In genomic region chr12:107752587-107752986, GRCm38 (mm10) we compare ENCODE assay signal across 11 mouse cellular contexts.
DNase-seq lines count a peak whose midpoint lies in the region; ATAC-seq and TF ChIP-seq lines count a peak whose summit lies in the region.
"Had no signal": no experiment of that assay in that cellular context is flagged by ENCODE, and none has a peak within 500 bp of the region (broad histone marks: within the 10 kb centered on the region; RNA-seq: fewer than 3 reads in every experiment).

No protein-coding gene starts in this region.

- peaks cover 55% of the 10 kb centered on the region for H3K4me1 ChIP-seq in hindbrain, embryonic 10.5 days (replicated peaks)
- H3K4me1 ChIP-seq in hindbrain, embryonic 16.5 days (ENCODE audit: control insufficient read depth, insufficient read depth, low read depth, low read length) = no peaks in the 10 kb centered on the region
- H3K4me1 ChIP-seq in embryonic fibroblast, embryonic 13.5 days (ENCODE audit: control insufficient read depth, insufficient read depth, low read length) = peaks cover 13% of the 10 kb centered on the region
- no peaks in the 10 kb centered on the region for H3K4me1 ChIP-seq in stomach, postnatal 0 days (replicated peaks; ENCODE audit: control insufficient read depth, insufficient read depth)

- TF ChIP-seq EP300 in stomach, postnatal 0 days (optimal IDR thresholded peaks at IDR 0.05) = no peak

- no peak for ATAC-seq in hindbrain, embryonic 16.5 days
- no peak for ATAC-seq in stomach, postnatal 0 days (ENCODE audit: low FRiP score, low TSS enrichment)
- ATAC-seq in granulocyte monocyte progenitor cell, adult 5-6 weeks (replicated peaks; ENCODE audit: poor library complexity, severe bottlenecking) = no peak

- no peak overlapping the region for H3K4me2 ChIP-seq in hindbrain, embryonic 16.5 days (ENCODE audit: low read length)
- H3K4me2 ChIP-seq in stomach, postnatal 0 days (replicated peaks; ENCODE audit: low read depth) = no peak overlapping the region
- H3K4me2 ChIP-seq: hindbrain, embryonic 12.5 days; neural tube, embryonic 13.5 days had no signal

- H3K27me3 ChIP-seq in hindbrain, embryonic 10.5 days (ENCODE audit: insufficient read depth, poor library complexity, severe bottlenecking) = peaks cover 3% of the 10 kb centered on the region; the same call in 1 of the 2 replicates
- H3K27me3 ChIP-seq in hindbrain, embryonic 16.5 days (replicated peaks; ENCODE audit: control insufficient read depth, insufficient read depth, low read length) = no peaks in the 10 kb centered on the region
- no peaks in the 10 kb centered on the region for H3K27me3 ChIP-seq in stomach, postnatal 0 days (ENCODE audit: control insufficient read depth, insufficient read depth, low read length)
- H3K27me3 ChIP-seq: neural tube, embryonic 13.5 days had no signal

- 48% methylated on average over 8 of the region's 8 CpGs for WGBS in hindbrain, embryonic 10.5 days
- 39% methylated on average over 8 of the region's 8 CpGs for WGBS in hindbrain, embryonic 16.5 days
- WGBS in stomach, postnatal 0 days = 22% methylated on average over 8 of the region's 8 CpGs

- no peaks in the 10 kb centered on the region for H3K36me3 ChIP-seq in hindbrain, embryonic 10.5 days
- H3K36me3 ChIP-seq in hindbrain, embryonic 16.5 days (ENCODE audit: control insufficient read depth, insufficient read depth, low read length) = no peaks in the 10 kb centered on the region
- H3K36me3 ChIP-seq in stomach, postnatal 0 days (ENCODE audit: control insufficient read depth, insufficient read depth, low read length) = no peaks in the 10 kb centered on the region
- H3K36me3 ChIP-seq: hindbrain, embryonic 12.5 days; neural tube, embryonic 13.5 days had no signal

- TF ChIP-seq POLR2A in embryonic fibroblast, embryonic 13.5 days (IDR thresholded peaks at IDR 0.05; ENCODE audit: low read depth, low read length) = no peak

- peak; percentile 35 for DNase-seq in hindbrain, embryonic 10.5 days (ENCODE audit: low spot score)
- peak; percentile 74 for DNase-seq in NIH3T3 (ENCODE audit: low read depth)
- DNase-seq in stomach, postnatal 0 days (ENCODE audit: low spot score) = peak; percentile 41
- no peak for DNase-seq in kidney, postnatal 14 days
- DNase-seq in frontal cortex, postnatal 14 days (ENCODE audit: low spot score in 2 of 2) = no peak
- DNase-seq: cerebellum, postnatal 25 days had no signal

- TF ChIP-seq CTCF in embryonic fibroblast, embryonic 13.5 days (IDR thresholded peaks at IDR 0.05; ENCODE audit: borderline replicate concordance, insufficient read depth, low read length) = no peak
- no peak for TF ChIP-seq CTCF in stomach, postnatal 0 days (IDR thresholded peaks at IDR 0.05; ENCODE audit: low read depth)

- H3K9me3 ChIP-seq in hindbrain, embryonic 10.5 days = no peaks in the 10 kb centered on the region
- no peaks in the 10 kb centered on the region for H3K9me3 ChIP-seq in hindbrain, embryonic 16.5 days (ENCODE audit: control insufficient read depth, low read length)
- H3K9me3 ChIP-seq in stomach, postnatal 0 days (ENCODE audit: control insufficient read depth, low read length) = no peaks in the 10 kb centered on the region
- H3K9me3 ChIP-seq: hindbrain, embryonic 12.5 days; neural tube, embryonic 13.5 days had no signal

- peak overlapping the region; percentile 68 for H3K27ac ChIP-seq in hindbrain, embryonic 10.5 days
- H3K27ac ChIP-seq in hindbrain, embryonic 16.5 days (ENCODE audit: low read depth, low read length) = no peak overlapping the region
- H3K27ac ChIP-seq in embryonic fibroblast, embryonic 13.5 days (ENCODE audit: insufficient read depth, low read length) = peak overlapping the region; percentile 21; the same call in 1 of the 2 replicates
- peak overlapping the region; percentile 25; the same call in 1 of the 2 replicates for H3K27ac ChIP-seq in stomach, postnatal 0 days (replicated peaks)
- H3K27ac ChIP-seq: hindbrain, embryonic 12.5 days; neural tube, embryonic 13.5 days had no signal

- no peak overlapping the region for H3K9ac ChIP-seq in hindbrain, embryonic 16.5 days (ENCODE audit: low read depth, low read length)
- no peak overlapping the region for H3K9ac ChIP-seq in stomach, postnatal 0 days (ENCODE audit: low read length)
- H3K9ac ChIP-seq: hindbrain, embryonic 12.5 days; neural tube, embryonic 13.5 days had no signal

- no peak overlapping the region for H3K4me3 ChIP-seq in hindbrain, embryonic 10.5 days
- H3K4me3 ChIP-seq in hindbrain, embryonic 16.5 days (ENCODE audit: low read length) = no peak overlapping the region
- H3K4me3 ChIP-seq in embryonic fibroblast, embryonic 13.5 days (ENCODE audit: insufficient read depth, low read length) = no peak overlapping the region
- H3K4me3 ChIP-seq in stomach, postnatal 0 days (ENCODE audit: low read depth, low read length) = no peak overlapping the region
- H3K4me3 ChIP-seq: hindbrain, embryonic 12.5 days; neural tube, embryonic 13.5 days had no signal

Comparison
In these comparisons a context has a peak if more than half of its experiments do, and no peak if none do; other contexts are left out.
1. DNase-seq: peak in hindbrain, embryonic 10.5 days (single experiment), NIH3T3 (single experiment) and stomach, postnatal 0 days (single experiment); none in kidney, postnatal 14 days (single experiment) and frontal cortex, postnatal 14 days (0 of 2).